Mouse (Mus musculus): ENCODE measurements at regions not wholly inside any gene's neighbourhood (a gene's known extent, or its start where the extent isn't known, plus 50 kb on each side); places are given as distances from the start of the nearest gene placed in this dataset.

GRCm38 (mm10) chr1:176352706-176353105 is 77.6 kb upstream of the Pld5 start:
- no peak for ATAC-seq (ENCODE audit: low FRiP score)

GRCm38 (mm10) chr1:176349909-176350495 is 74.9 kb upstream of the Pld5 start:
- Histone ChIP-seq H3K36me3 (replicated peaks) (no peaks in the 10 kb centered on the region), H3K9me3 (no peaks in the 10 kb centered on the region), H3K27me3 (no peaks in the 10 kb centered on the region), H3K9ac (no peak overlapping the region), H3K27ac (no peak overlapping the region), H3K4me3 (replicated peaks) (no peak overlapping the region), H3K4me2 (no peak overlapping the region), H3K4me1 (peaks cover 6% of the 10 kb centered on the region)
- 46% methylated on average over 2 of the region's 2 CpGs for WGBS
- peak; percentile 27; the same call in 1 of the 2 replicates for ATAC-seq (ENCODE audit: low FRiP score)

More at GRCm38 (mm10) chr1:176352706-176353105, 77.6 kb upstream of the Pld5 start:
- no peaks in the 10 kb centered on the region for H3K9me3 ChIP-seq
- no peak overlapping the region for H3K9ac ChIP-seq
- H3K27ac ChIP-seq, result no peak overlapping the region
- peaks cover 11% of the 10 kb centered on the region for H3K4me1 ChIP-seq
- no peaks in the 10 kb centered on the region for H3K36me3 ChIP-seq (replicated peaks)
- WGBS, result 78% methylated on average over 3 of the region's 3 CpGs
- H3K27me3 ChIP-seq, result no peaks in the 10 kb centered on the region
- H3K4me3 ChIP-seq (replicated peaks), result no peak overlapping the region
- H3K4me2 ChIP-seq, result no peak overlapping the region

GRCm38 (mm10) chr1:176348129-176348528 is 73.0 kb upstream of the Pld5 start:
- no peak overlapping the region for H3K9ac ChIP-seq
- no peak overlapping the region for H3K27ac ChIP-seq
- H3K27me3 ChIP-seq, result no peaks in the 10 kb centered on the region
- H3K4me1 ChIP-seq, result peaks cover 4% of the 10 kb centered on the region
- no peak for ATAC-seq (ENCODE audit: low FRiP score)
- H3K4me2 ChIP-seq, result no peak overlapping the region
- no peaks in the 10 kb centered on the region for H3K9me3 ChIP-seq
- no peaks in the 10 kb centered on the region for H3K36me3 ChIP-seq (replicated peaks)
- 84% methylated on average over 3 of the region's 3 CpGs for WGBS
- H3K4me3 ChIP-seq (replicated peaks), result no peak overlapping the region

GRCm38 (mm10) chr1:176331344-176331743 is 56.2 kb upstream of the Pld5 start:
- Histone ChIP-seq H3K27ac (no peak overlapping the region), H3K9ac (no peak overlapping the region), H3K4me3 (replicated peaks) (no peak overlapping the region), H3K36me3 (replicated peaks) (no peaks in the 10 kb centered on the region), H3K27me3 (no peaks in the 10 kb centered on the region), H3K9me3 (no peaks in the 10 kb centered on the region), H3K4me1 (no peaks in the 10 kb centered on the region), H3K4me2 (no peak overlapping the region)
- WGBS, result 78% methylated on average over 3 of the region's 3 CpGs
- ATAC-seq (ENCODE audit: low FRiP score), result no peak

All from forebrain, embryonic 12.5 days (tissue).